Mouse (Mus musculus) ES-Bruce4 (cell line): ENCODE data around the gene Zfp715.

ENCODE experiments used
- CTCF ChIP-seq: IDR thresholded peaks from one replicate; pipeline ENCODE4 v1.8.1; 2011; ENCODE audit warnings: low read depth, low read length
- EP300 ChIP-seq: IDR thresholded peaks from 2 replicates; pipeline ENCODE4 v1.6.1; 2011; ENCODE audit warnings: low read depth, low read length; ENCODE audit not compliant: insufficient read depth
- POLR2A ChIP-seq: IDR thresholded peaks from one replicate; pipeline ENCODE4 v1.8.1; 2011; ENCODE audit warnings: low read length; ENCODE audit not compliant: insufficient read depth

DNA sequence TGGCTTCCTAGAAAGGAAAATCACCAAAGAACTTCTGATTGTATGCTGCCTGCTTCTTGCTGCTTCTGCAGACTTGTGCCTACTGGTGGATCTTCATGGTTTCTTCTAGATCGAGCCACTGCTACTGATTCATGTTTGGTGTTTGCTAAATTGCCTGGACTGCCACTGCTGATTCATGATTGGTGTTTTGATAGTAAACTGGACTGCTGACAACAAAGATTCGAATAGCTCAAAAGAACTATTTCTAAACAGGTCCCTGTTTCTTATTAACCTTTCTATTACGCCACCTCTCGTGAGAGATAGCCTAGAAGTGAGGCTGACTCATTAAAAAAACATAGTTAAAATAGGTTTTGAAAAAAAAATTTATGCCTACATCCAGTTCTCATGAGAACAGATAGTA, 48.9 kb upstream of the Zfp715 start:
- no peak for TF ChIP-seq CTCF
- TF ChIP-seq EP300 = no peak
- no peak for TF ChIP-seq POLR2A
